Mouse (Mus musculus): ENCODE measurements at regions not wholly inside any gene's neighbourhood (a gene's known extent, or its start where the extent isn't known, plus 50 kb on each side); places are given as distances from the start of the nearest gene placed in this dataset.

DNA sequence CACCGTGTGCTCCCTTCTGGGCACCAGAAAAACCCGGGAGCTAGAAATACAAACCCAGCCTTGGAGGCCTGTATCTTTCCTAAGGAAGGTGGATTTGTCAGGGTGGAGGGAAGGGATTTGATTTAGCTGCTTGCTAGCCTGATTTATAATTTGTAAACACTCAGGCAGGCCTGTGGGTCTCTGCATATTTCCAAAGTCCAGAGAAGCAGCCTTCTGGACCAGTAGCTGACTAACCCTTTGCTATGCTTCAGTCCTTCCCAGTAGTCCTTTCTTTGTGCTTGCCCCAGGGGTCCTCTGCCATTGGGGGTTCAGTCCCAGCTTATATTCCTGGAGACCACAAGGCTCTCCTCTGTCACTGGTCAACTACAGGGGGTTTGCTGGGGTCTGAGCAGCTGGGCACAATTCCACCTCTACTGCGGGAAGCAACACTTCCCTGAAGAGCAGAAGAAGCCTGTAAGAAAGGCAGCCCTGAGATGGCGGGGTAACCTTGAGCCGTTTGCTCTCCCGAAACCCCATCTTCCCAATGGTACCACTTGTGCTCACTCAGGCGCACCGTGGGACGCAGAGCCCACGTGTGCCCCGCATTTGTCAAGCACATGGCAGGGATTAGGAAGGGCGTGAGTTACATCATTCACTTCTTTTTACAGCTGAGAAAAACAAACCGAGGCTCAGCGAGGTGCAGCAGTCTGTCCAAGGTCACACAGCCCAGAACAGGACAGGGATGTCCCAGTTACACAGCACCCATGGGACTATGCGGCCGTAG lies 85.7 kb downstream of the 1700001O22Rik start:
- DNase-seq = no peak

DNA sequence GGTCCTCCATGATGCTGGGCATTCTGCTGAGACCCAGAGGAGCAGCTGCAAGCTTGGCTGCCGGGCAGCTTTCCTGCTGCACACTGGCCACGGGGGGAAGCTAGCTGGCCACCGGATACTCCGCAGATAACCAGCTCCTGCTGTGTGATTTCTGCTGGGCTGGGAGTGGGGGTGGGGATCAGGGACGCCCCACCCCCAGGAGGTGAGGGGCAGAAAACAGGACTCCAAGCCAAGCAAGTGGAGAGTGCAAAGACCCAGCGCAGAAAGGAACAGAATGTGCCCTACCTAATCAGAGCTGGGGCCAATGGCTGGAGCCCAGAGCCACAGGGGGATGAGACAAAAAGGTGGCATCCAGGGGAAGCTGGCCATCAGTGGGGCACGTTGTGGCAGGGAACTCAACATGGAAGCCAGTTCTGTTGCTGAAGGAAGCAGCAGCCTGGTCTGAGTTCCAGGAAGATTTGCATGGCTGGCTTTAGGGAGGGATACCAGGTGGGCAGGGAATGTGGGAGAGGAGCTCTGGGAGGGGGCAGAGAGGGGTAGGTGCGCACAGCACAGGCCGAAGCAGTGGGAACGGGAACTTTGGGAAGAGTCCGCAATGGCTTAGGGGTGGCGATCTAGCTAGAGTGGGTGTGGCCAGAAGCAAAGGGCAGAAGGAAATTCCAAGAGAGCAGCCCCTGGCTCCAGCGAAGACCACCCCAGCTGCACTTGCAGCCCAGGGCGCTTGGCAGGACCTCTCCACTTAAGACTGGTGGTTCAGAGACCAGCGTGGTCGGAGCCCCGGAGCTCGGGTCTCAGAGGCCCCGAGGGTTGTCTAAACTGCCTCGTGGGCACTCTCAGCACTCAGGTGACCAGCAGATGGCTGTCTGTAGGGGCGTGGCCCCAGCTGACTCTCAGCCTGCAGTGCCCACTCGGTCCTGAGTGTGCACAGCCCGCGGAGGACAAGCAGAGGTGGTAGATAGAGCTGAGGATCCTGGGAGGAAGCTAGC lies 86.6 kb downstream of the 1700001O22Rik start:
- DNase-seq = peak; percentile 63

DNA sequence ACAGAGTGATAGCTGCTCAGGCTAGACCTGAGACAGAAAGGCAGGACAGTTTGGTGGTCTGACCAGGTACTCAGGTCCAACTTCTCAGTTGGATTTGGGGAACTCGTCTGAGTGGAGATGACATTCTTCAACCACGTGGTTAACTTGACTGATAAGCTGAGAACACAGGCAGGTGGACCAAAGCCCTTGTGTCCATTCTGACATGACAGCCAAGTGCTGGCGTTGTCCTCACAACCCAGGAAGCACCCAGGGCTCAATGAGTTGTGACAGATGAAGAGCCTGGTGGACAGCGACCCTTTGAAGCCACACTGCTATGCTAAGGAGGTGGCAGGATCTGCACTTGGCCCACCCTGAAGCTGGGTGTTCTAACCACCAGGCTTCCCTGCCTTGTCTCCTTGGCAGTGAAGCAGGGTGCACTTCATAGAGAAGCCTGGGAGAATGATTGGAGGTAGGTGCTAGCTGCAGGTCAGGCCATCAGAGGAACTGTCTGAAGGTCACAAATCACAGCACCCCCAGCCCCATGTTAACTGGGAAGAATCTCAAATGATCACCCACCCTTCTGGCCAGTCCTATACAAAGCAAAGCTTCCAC lies 87.6 kb downstream of the 1700001O22Rik start:
- DNase-seq = no peak

DNA sequence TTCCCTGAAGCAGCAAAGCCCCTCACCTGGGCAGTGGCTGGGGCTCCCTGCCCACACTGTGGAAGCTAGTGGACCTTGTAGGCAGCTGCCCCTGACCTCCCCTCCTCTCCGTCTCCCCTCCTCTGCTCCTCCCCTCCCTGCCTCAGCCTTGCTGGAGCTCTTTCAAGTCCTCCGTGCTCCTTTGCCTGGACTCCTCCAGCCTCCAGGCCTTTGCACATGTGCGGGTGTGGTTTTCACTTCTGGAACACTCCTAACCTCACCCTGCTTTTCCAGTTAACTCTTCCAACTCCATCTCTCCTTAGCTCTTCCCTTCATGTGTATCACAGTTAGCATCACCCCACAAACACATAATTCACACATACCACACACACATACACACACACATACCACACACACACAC lies 89.9 kb downstream of the 1700001O22Rik start:
- no peak for DNase-seq

DNA sequence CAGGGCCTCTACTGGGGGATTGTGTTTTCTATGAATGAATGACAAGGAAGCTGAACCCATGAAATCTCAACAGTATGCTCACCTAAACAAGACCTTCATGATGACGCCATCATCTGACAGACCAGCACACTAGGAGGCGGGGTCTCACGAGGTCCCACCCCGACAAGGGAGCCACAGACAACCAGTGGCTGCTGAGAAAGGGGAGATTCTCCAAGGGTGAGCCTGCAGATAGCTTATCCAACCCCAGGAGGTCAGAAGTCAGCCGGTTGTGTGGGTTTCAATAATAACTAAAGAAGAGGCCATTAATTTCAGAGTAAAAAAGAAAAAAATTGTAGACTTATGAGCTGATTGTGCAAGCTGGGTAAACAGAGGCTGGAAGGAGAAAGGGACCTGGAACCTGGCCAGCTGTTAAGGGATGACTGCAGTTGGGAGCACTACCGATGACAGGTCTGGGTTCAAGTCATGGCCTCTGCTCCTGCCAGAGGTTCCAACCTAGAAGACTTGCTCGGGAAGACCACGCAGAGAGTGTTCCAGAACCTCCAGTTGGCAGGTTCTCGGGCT lies 90.5 kb downstream of the 1700001O22Rik start:
- no peak for DNase-seq

DNA sequence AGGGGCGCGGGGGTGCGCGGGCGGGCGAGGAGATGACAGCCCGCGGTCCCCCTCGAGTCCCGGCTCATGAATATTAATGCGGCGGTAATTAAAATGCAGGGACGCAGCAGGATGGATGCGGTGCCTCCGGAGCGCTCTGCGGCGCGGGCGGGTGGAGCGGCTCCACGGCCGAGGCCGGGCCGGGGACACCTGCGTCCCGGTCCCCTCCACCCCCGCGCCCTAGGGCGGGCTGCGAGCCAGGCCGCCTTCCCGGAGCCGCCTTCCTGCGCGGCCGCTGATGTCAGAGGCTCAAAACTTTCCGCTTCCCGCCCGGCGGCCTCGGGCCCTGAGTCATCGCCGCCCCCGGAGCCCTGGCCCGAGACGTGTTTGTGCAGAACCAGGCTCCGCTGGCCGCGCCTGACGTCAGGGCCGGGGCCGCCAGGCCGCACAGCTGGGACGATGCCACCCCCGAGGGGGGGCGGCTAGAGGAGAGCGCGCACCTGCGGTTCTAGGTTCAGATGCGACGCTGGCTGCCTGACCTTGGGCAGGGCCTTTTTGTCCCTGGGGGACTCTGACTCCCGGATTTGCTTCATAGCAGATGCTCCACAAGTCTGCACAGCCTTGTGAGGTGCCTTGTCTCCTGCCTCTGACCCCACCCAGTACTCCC lies 91.5 kb downstream of the 1700001O22Rik start:
- peak; percentile 91 for DNase-seq

DNA sequence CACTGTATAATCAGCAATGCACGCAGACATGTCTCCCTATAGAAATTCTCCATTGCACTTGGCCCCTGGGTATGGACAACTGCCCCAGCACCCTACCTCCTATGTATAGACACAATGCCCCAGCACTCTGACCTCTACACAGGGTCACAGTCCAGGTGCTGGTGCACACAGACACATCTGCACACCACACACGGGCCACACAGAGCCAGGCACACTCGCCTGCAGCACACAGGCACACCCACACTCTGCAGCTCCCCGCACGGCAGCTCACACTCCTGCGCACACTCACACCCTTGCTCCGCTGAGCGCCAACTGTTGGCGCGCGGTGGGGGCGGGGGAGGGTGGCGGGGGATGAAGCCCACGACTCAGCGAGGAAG lies 92.0 kb downstream of the 1700001O22Rik start:
- DNase-seq = no peak

DNA sequence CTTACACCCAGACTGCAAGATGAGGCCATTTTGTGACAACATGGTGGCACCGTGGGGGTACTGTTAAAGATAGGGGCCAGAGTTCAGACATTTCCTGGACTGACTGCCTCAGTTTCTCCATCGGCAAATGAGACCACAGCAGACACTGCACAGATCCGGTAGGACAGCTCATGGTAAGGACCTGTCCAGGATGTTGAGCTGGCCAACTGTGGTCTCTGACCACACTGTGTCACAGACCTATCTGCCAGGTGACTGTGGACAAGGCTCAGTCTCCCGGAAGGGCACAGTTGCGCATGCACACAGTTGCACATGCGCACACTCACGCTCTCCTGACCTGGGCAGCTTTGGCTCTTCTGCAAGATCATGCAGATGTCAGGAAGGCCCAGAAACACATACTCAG lies 92.6 kb downstream of the 1700001O22Rik start:
- no peak for DNase-seq

DNA sequence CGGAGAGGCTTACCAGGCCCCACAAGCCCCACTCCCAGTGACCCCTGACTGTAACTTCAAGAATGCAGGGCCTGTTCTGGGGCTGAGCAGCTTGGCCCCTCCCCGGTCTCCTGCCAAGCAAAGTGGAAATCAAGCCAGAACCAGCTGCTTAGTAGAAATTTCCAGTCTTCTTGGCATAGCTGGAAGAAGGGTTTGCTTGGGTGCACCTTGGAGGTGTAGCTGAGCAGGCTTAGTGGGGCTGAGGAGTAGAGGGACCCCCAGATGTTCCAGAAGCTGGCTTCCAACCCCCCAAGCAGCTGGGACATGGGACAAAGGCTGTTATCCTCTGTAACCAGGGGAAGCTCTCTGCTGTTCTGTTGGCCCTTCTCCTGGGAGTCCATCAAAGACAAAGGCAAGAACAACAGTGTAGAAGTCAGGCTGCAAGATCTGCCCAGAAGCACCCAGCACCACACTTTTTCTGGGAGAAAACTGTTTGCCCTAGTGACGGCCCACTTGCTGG lies 94.0 kb downstream of the 1700001O22Rik start:
- no peak for DNase-seq

DNA sequence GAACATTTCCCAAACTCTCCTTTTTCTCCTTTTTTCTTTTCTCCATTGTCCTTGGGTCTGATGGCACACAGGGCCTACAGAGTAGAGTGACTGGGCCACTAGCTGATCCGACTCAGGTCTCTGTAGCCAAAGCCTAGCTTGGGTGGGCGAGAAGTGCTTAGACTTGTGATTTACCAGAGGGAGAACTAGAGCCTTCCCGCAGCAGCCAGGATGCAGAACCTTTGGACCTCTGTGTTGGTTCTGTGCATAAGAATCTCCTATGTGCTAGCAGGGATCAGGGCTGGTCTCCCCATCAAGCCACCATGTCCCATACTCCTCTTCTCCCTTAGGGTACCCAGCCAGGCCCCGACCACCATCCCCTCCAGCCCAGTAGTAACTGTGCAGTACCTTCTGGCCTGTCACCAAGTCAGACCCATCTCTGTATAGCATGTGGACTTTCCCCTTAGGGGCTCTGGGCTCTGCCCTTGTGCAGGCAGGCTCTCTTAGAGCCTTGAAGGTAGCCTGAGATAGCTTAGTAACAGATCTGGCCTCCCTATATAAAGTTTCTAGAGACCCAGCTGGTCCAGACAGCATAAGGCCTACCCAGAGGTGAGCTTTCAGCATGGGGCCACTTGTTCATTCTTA lies 94.6 kb downstream of the 1700001O22Rik start:
- DNase-seq = no peak

DNA sequence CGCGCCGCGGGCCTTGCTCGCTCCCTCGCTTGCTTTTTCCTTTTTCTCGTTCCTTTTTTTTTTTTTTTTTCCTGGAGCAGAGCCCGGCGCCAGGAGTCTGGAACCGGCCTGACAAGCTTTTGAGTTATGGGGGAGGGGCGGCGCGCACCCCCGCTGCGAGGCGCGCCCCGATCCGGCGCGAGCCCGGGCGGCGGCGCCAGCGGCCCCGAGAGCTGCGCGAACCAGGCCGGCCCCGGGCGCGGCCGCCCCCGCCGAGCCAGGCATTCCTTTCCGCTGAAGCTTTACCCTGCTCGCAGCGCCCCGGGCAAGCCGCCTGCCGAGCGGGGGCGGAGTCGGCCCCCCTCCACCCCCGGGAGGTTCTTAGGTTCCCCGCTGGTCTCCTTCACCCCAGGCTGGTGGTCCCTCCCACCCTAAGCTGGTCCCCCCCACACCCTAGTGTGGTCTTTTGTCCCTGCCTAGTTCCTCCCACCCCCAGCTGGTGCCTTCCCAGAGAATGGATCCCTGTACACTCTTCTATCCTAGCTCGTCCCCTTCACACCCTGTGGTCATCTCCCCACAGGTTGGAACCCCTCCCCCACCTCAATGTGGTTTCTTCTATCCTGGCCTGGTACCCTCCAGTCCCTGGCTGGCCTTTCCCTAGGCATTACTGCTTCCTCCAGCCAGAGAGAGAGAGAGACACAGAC lies 95.3 kb downstream of the 1700001O22Rik start:
- DNase-seq = peak; percentile 87

DNA sequence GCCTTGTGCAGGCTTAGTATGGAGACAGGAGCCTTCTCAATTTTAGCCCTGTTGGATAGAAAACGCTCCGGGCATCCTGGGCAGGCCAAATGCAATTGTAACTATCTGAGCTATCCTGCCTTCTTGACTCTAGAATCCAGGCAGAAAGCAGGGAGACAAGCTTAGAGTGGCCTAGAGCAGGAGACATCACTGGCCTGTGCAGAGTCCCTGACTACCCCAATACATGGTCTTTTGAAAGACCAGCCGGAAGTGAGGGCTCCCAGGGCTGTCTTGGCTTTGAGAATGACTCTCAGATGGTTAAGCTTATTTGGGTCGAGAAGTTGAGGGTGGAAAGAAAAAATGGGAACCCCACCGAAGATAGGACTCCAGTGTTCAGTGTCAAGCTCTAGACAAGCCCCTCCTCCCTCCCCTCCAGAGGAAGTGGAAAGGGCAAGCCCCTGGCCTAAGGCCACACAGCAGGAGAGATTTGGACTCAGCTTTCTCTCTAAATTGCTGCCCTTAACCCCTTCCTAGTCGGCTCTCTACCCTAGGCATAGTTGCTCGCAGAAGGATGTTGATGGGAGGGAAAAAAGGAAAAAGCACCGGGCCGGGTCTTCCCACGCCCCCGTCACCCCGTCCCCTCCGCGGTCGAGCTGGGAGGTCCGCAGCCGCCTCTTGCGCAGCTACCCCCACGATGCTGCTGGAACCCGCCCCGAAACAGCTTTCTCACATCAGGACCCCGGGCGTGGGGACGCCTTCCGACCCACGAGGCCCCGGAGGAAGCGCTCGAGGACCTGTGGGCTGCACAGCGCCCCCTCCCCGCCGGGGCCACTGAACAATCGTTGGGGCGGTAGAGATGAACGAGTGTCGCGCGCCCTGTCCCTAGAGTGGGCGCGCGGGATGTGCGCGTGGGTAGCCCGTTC lies 96.1 kb downstream of the 1700001O22Rik start:
- DNase-seq = peak; percentile 72

DNA sequence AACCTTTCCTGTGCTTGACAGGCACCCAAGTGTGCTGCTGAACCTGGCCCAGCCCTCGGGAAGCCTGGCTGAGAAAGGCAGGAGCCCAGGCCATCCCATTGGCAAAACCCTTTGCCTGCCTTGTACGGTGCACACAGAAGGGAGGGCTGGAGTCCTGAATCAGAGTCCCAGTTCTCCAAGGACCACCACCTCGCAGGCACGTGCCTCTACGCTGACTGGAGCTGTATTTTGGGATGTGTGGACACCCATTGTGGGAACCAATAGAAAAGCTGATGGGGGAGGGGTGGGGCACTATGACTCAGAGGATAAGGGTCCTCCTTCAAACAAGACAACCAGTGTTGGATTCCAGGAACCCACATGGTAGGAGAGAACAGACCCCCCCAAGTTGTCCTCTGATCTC lies 97.4 kb downstream of the 1700001O22Rik start:
- DNase-seq = no peak

DNA sequence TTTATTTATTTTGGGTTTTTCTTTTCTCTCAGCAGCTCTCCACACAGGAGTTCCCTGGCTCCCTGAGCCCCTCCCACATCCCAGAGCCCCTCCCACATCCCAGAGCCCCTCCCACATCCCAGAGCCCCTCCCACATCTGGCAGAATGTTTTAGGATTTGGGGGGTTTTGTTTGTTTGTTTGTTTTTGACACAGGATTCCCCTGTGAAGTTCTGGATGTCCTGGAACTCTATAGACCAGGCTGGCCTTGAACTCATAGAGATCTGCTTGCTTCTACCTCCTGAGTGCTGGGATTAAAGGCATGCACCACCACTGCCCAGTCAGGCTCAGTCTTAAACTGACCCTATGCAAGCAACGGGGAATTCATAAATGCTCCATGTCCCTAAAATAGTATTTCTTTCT lies 100.2 kb downstream of the 1700001O22Rik start:
- no peak for DNase-seq

DNA sequence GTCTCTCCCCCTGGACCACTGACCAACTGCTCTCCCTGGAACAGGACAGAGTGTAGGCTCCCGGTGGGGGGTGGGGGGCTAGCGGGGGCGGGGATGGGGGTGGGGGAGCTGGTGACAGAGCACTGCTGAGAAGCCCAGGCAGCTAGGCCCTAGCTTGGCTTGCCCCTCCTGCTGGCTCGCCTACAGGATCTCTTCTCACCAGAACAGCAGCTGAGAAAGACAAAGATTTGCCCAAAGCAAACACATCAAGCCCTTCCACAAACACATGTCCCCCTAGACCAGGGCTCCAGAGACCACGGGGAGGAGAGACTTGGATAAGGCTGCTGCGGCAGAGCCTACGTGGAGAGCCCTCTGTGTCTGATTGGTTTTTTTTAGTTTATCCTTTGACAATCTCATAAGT lies 100.8 kb downstream of the 1700001O22Rik start:
- DNase-seq = no peak

DNA sequence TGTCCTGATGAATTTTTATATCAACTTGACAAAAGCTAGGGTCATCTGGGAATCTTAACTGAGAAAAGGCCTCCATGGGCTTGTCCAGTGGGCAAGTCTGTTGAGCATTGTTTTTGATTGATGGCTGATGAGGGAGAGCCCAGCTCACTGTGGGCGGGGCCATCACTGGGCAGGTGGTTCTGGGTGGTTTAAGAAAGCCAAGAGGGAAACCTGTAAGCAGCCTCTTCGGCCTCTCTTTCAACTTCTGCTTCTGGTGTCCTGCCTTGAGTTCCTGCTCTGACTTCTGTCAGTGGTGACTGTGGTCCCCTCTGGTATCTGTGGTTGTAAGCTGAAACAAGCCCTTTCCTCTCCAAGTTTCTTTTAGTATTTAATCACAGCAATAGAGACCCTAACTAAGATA lies 102.6 kb downstream of the 1700001O22Rik start:
- DNase-seq = no peak

DNA sequence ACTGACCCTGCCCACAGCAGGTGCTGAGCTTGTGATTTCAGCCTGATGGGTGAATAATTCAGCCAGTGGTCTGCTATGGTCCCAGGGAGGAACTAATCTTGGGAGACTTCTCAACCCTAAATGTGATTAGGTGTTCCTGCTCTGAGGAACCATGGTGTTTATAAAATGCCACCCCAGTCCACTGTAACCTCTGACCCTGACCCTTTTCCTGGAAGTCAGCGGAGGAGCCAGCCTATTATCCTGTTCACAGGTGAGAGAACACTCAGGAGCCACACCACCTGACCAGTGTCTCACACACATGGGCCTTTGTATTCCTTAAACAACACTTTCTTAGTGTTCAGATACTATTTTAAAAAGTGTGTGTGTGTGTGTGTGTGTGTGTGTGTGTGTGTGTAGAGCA lies 103.0 kb downstream of the 1700001O22Rik start:
- DNase-seq = no peak

DNA sequence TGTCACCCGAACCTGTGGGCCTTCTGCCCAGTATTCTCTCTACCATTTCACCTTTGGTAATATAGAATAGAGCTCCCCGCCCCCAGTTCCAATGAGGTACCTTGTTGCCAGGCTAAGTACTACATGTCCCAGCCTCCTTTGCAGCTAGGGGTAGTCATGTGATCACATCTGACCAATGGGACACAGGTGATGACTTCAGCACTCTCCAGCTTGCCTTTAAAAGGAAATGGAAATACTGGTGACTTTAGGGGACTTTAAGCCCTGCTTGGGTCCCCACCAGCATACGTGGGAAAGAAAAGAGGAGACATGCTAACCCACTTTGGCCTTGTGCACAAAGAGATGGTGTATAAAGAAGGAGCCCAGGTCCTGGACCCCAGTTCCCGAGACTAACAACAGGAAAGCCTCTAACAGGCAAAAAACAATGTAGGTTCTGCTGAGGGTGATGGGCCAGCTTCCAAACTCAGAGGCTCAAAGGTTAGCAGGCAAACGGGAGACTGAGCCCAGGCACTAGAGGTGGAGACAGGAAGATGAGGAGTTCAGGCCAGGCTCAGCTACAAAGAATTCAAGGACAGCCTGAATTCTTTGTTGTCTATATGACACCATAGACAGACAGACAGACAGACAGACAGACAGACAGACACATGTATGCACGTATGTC lies 103.5 kb downstream of the 1700001O22Rik start:
- peak; percentile 85 for DNase-seq

DNA sequence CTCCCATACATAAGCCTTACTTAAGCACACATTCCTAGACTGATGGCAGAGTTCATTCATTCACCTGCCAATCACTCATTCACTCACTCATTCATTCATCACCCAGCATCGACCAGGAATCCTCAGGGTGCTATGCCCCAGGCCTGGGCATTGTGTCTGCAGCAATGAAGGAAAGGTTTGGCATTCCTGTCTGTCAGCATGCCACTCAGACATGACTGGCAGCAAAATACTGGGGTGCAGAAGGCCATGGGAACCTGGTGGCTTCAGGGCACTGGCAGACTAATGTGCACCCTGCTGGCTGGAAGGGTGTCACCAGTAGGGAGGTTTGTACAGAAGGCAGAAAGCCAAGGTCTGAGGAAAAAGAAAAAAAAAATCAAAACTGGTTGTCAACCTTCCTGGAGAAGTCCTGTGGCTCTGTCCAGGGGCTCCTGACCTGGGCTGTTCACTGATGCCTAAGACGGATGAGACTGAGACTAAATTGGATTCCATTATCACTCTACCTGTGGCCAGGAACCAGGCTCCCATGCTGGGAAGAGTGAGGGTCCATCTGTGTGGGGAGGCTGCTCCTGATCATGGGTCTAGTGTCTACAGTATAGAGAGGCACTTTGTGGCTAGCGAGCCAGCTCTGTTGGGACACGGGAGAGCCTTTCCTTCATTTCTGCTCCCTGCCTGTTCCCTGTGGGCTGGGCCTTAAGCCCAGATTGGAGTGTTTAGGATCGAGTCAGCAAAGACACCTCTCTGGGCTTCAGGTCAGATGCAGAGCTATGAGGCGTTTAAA lies 104.1 kb downstream of the Cstad start:
- no peak for DNase-seq

Measured in lung, postnatal 14 days (tissue).